Mouse (Mus musculus): ENCODE data around the gene Ctrb1.

The Ctrb1 gene

DNA sequence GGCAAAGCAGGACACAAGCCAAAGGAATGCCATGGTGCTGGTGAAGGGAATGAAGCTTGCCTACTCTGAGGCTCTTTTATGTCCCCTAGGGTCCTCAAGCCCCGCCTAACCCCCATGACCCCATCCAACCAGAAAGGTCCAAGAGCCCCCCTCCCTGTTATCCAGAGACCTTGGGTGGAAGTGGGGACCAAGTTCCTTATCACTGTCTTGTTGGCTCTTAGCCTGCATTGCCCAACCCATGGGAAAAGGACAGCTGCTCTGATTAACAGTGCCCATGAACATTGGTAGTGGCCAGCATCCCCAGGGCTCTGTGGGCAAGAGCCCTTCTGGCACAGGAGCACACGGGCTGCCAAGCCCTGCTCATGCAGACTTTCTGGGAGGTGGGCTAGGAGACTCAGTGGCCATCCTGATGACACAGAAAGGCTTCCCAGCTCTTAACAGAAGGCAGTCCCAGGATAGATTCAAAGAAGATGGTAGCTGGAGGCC is at the start of gene Ctrb1:
Gene Ctrb1 (minus strand): TSS at position 51 of the 486 bp plus-strand sequence.
- DNase-seq (ENCODE audit: low read depth) = no peak

DNA sequence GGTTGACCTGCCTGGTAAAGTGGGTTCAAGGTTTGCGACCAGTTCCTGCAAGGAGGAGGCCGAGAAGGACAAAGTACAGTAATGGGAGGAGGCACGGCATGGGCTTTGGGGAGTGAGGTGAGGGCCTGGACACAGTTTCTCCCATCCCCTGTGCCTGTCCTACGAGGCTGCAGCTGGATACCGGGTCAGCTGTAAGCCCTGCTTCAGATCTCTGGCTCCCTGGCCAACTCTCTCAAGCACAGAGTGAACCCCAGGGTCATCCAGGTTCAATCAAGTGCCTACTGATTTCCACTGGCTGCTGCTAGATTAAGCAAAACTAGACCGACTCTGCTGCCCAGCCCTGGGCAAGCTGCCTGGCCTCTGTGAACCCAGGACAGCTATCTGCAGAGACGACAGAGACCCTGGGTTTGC is 49.5 kb upstream of the Ctrb1 start:
- DNase-seq (ENCODE audit: low read depth) = no peak

DNA sequence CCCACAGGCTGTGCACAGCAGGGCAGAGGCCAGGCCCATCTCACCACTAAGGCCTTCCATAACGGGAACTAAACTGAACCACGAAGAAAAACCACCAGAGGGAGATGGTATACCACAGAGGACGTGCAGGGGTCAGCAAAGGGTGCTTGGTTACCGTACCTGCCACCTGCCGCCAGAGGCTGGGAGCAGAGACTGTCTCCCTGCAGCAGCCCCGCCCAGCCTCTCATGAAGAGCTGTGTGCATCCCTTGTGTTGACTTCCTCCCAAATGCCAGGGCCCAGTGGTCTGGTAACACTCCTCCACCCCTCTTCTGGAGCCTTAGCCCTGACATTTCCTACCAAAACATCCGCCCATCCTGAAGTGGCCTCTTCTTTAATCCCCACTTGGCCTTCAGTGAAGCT is 48.8 kb upstream of the Ctrb1 start:
- DNase-seq (ENCODE audit: low read depth) = no peak

DNA sequence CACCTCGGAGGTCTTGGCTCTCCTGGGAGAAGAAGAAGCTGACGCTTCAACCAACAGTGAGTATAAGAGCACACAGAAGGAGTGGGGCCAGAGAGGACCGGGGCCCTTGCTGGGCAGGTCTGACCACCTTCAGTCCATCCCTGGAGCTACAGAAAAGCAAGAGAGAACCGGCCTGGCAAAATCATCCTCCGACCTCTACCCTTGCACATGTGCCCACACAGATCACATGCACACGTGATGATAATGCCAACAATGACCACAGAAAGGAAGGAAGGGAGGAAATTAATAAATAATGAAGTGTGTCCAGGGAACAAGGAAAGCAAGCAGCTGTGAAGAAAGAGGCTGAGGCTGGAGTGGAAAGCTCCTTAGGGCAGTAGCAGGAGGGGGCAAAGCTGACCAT is 48.1 kb upstream of the Ctrb1 start:
- DNase-seq (ENCODE audit: low read depth) = no peak

DNA sequence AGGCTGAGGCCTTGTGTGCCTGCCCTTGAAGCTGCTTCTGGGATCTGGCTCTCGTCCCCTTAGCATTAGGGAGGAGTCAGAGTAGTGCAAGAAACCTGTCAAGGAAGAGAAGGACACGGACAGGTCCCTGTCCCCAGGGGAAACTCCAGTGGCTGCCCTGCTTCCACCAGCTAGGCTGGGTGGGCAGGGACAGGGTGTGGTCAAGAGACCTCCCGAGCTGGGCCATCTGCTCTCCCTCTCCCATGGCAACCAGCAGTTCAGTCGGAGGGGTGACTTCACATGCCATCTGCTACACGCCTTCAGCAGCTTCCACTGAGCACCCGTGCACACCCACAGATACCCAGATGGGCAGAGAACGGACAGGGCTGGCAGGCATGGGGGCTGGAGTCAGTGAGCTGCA is 45.5 kb upstream of the Ctrb1 start:
- no peak for DNase-seq (ENCODE audit: low read depth)

DNA sequence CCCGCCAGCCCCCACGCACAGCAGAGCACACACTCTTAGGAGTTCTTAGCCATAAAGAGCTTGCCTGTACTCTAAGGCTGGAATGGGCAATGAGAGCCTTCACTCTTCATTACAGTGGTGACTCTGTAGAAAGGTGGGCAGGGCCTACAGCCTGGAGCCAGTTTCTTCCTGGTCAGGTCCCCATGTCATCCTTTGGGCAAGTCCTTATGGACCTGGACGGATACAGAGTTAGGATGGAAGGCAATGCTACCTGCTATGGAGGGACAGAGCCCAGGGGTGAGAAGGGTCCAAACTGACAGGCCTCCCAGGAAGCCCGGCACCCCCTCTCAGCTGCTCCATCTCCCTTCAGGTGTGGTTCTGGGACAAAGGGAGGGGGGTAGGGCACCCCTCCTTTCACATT is 45.0 kb upstream of the Ctrb1 start:
- DNase-seq (ENCODE audit: low read depth) = no peak

DNA sequence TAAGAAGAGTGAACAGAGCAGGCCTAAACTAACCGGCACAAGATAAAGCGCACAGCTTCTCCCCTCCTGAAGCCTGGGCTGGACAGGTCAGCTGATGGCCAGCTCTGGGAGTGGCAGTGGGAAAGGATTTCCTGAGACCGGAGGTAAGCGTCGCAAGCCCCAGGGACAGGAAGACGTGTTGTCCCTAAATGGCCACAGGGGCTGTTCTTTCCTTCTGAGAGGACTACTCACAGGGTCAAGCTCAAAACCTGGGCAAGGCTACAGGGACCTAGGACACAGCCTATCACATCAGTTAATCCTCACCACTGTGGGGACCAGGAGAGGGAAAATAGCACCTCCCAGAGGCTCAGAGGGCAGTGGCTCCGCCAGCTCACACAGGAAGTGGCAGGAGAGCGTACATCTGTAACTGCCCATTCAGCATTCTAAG is 44.5 kb upstream of the Ctrb1 start:
- no peak for DNase-seq (ENCODE audit: low read depth)

DNA sequence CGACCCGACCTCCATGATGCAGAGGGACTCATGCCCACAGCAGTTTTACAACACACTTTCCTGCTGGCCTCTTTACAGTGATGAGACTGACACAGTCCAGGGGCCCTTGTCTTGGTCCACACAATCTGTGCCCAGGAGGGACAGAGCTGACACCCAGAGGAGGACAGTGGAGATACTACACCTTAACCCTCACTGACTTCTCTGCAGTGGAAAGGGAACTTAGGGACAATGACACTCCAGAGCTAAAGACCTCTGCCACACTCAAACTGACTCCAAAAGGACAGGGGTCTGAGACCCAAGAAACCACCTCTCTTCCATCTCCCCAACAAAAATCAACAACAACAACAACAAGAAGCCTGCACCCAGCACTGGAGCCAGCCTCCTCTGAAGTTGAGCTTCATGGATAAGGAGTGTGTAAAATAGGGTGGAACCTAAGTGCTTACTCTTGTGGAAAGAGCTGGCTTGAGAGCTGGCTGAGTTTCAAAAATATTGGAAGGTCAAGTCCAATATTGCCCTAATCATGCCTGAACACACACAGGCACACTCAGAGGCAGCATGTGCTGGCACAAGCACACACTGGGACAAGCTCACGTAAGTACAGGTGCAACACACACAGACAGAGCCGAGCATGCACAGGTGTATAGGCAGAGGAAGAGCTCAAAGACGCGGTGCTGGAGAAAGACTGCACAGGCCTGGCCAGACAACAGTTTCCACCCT is 43.6 kb upstream of the Ctrb1 start:
- DNase-seq (ENCODE audit: low read depth) = no peak

DNA sequence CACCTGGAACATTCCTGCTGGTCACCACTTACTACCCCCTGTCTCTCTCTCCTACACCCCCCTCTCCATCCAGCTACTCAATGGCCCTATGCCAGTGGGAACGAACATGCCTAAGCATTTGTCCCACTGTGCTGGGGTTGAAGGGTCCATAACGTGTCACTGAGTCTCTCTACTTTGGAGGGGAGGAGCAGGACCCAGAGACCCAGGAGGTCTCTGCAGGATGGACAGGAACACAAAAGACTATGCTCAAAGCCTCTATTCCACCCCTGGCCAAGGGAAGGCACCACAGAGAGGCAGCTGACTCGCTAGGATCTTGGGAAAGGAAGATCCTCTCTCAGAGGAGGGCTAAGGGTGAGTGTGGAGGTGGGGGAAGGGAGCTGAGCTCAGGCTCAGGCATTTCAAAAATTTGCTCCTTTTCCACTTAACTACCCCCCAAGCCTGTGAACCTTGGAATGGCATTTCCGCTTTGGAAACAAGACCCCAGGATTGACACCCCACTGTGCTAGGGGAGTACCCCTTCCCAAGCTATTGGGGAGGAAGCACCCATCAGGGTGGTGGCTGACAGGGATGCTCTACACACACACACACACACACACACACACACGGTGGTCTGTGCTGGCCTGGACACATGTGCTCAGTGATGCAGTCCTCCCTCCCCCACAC is 42.9 kb upstream of the Ctrb1 start:
- DNase-seq (ENCODE audit: low read depth) = no peak

DNA sequence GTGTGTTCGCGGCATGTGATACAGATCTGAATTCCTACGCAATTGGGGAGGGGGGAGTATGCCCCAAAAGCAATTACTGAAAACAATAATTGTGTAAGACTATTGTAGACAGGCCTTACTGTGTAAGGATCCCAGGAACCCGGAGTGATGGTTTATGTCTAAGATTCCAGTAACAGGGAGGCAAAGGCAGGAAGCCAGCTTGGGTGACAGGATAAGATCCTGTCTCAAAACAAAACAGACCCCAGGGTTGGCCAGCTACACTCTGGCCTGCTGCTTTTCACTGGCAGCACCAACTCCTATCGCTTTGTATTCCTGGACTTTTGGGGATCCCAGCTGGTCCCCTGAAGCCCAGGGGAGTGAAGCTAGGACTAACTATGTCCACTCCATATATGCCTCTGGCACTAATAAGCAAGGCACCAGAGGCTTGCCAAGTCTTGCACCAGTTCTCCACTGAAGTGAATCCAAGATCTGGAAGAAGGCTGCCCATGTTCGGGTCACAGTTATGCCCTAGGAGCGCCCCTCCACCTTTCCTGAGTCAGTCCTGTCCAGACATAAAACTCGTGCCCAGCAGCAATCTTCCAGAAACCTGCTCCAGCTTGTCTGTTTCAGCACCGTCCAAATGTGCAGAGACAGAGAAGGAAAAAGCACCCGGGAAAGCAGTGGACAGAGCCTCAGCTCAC is 41.7 kb upstream of the Ctrb1 start:
- no peak for DNase-seq (ENCODE audit: low read depth)

DNA sequence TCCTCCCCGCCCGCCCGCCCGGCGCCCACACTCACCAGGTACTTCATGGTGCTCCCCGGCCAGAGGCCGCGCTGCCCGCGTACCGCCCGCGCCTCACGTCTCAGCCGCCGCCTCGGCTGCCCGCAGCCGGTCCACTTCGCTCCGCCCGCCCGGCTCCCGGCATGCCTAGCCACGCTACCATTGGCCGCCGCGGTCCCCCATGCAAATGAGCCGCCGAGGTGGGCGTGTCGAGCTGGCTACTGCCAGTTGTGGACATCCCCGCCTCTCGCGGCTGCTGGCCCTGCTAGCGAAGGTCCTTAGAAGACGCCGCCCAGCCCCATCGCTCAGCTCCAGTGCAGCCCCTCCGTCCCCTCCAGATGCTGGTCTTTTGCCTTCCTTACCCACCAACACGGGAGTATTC is 41.2 kb upstream of the Ctrb1 start:
- peak; percentile 80 for DNase-seq (ENCODE audit: low read depth)

DNA sequence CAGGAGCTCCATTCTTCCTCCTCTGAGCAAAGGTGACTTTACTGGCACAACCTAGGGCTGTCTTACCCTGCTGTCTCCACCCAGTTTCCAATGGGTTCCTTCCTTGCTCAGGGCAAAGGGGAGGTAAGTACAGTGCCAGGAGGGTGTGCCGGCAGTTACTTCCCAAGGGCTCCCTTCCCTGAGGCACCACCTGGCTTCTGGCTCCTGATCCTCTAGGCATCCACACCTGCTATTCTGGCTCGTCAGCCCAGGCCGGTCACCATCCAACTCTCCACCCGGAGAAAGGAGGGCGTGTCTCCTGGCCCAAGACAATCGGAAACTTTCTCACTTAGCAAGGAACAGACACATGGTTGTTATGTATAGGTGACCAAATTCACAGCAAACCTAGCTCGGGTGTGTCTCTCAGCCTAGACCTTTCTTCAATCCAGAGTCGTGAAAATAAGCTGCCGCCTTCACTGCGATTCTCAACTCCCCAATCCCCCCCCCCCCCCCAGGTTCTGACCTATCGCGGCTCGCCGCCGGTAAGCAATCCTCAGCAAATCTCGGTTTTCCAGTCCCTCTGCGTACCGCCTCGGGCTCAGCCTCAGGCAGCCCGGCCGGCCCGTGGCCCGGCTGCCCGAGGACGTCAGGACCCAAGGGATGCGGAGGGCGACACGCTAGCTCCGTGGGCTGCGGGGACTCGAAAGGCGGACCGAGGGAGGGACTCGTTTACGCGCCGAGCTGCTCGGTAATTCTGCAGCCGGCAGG is 40.6 kb upstream of the Ctrb1 start:
- DNase-seq (ENCODE audit: low read depth) = no peak

DNA sequence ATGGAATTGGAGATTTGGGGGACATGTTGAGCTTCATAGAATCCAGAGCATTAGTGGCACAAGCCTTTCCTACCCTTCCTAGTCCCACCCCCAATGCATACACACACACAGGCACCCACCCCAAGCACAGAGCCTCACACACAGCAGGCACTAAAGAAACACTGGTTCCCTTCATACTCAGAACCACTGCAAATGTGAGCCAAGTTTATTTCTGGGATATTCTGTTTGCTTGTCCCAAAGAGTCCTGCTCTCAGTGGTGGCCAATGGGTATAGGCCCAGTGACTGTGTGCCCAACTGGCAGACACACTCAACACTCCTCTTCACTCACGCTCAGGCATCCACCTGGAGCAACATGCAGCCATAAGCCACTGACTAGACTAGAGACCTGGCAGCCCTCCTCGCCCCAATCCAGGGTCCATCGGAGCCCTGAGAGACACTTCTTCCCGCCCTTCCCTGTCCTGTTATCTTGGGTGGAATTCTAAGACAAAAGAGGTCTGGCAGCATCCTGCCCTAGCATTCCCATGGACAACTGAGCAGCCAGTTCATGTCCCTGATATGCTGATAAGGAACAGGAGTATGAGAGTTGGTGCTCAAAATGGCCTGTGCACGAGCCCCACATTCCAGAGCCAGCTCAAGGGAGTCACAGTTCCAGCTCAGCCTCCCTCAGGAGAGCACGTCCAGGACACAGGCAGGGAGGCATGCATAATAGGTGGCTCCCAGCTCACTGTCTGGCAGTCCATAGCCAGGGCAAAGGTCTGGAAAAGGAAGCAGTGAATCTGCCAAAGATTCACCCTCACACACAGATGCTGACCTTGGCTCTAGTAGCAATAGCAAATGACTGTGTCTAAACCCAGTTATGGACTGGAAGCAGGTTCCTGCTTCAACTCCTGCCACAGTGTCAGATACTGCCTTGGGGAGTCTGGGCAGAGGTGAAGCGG is 38.7 kb upstream of the Ctrb1 start:
- no peak for DNase-seq (ENCODE audit: low read depth)

DNA sequence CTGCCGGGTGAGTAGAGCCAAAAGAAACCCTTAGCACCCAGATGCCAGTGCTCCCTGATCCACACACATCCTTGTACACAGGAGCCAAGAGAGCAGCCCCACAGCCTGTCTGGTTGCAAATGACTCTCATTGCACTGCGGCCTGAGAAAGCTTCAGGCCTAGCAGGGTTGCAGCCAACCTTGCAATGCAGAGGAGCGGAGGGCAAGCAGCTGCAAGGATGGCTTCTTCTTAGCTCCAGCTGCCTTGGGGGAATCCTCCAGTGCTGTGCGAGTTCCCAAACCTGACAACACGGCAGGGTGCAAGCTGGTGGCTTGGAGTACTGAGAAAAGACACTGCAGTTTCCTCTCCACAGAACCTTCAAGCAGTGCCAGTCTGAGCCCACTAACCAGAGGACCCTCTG is 37.7 kb upstream of the Ctrb1 start:
- no peak for DNase-seq (ENCODE audit: low read depth)

DNA sequence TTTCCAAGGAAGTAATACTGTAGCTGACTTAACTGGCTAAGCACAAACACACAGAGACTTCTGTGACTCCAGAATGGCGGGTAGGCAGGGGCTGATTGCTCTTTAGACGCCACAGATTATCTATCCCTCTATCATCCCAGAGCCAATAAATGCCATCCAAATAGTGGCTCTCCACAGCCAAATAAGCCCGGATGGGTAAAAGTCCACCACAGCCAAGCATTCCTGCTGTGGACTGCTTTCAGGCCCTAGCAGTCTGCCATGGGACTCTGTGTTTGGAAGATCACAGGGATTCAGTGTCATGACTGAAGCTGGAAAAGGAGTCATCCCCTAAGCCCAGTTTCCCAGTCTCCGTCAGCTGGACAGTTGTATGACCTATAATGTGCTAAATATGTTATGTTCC is 36.7 kb upstream of the Ctrb1 start:
- DNase-seq (ENCODE audit: low read depth) = no peak

DNA sequence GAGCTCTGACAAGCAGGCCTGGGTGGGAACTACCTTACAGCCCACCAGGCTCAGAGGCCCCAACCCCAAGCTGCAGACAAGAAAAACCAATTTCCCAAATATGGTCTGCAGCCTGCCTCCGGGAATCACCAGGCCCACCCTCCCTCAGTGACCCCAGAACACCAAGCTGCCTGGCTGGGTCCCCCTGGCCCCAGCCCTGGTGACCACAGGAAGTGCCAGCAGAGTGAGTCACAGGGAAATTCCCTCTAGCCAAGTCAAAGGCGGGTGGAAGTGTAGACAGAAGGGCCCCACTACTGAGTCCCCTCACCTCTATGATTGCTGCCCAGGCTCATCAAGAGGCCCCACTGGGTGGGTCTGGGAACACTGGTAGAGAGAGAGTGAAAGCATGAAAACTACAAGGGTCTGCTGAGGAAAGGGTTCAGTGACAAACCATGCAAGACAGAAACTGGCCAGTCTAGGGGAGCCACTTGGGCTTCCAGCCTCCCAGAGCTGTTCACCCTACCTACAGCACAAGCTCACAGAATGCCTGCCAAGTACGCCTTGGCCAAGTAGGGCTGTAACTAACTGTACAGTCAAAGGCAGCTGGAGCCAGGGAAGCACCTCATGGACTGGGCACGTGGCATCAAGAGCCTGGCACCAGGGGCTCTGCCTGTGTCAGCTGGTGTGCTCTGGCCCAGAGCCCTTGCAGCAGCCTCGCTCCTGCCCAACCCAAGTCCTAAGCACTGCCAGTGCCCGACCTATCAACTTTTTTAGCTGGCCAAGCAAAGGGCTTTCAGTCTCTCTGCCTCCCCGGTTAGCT is 35.5 kb upstream of the Ctrb1 start:
- no peak for DNase-seq (ENCODE audit: low read depth)

DNA sequence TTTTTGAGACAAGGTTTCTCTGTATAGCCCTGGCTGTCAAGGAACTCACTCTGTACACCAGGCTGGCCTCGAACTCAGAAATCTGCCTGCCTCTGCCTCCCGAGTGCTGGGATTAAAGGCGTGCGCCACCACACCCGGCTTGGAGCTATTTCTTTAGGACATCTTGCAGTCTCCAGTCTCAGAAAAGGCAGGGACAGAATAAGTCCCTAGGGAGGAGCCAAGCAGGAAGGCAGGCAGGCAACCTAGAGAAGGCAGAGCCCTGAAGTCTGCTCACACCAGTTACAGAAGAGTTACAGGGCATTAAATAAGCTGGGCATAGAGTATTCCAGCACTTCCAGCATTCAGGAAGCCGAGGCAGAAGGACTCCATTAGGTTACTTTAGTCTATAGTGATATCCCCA is 34.5 kb upstream of the Ctrb1 start:
- DNase-seq (ENCODE audit: low read depth) = no peak

DNA sequence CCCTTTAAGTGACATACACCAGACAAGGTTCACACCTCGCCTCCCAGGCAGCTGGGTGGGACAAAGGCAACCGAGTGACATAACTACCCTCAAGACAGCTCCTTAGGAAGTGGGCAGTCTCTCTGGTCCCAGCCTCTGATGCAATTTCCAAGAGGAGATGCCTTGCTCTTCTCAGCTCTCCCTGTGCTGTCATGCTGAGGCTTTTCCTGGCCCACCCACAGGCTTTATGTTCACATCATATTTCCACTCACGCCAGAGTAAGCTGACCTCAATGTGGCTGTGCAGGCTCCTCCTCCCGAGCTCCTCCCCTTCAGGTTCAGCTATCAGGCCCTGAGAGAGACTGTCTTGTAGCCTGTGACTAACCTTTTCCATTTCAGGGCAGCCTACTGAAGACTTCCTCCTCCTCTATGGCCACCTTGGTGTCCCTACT is 29.3 kb upstream of the Ctrb1 start:
- DNase-seq (ENCODE audit: low read depth) = peak; percentile 19

DNA sequence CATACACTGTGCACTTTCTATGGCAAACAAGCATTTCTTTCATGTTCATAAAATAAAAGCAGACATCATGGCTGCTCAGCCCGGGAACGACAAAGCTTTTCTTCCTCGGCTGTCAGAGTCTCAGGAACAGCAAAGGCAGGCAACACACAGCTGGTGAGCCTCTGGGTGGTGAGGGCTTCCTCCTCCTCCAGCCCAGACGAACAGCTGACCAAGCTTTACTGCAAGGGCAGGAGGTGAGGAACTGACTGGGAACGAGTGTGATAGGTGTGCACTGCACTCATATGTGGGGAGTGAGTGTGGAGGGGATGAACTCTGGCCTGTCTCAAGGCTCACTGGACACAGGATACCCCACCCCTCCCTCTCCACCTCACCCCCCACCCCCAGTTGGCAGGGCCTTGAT is 28.1 kb upstream of the Ctrb1 start:
- DNase-seq (ENCODE audit: low read depth) = no peak

DNA sequence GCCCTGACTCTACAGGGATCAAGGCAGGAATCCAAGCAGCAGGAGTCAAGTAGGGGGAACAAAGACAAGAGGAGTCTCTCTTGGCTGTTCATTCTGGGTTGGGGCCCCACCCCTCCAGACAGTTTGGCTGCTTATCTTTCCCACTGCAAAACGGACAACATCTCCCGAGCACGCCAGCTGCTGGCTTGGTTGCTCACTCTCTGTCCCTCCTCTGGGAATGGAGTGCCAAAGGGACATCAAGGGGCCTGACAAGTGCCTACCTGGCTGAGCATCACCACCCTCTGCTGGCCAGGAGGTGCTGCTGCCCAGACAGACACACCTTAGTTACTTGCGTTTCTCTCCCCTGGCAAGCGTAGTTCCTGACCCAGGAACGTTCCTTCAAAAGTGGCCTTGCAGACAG is 27.1 kb upstream of the Ctrb1 start:
- DNase-seq (ENCODE audit: low read depth) = no peak

DNA sequence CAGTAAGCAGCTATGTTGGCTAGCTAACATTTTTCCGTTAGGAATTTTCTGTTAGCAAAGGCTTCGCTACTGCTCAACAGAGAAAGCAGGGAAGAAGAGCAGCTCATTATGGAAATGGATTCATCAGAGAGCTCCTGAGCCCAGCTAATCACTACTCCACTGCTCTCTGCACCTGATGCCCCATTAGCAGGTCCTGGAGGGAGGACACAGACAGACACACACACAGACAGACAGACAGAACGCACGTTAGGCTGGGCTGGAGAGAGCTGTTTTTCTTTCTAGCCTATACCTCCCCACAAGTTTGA is 26.6 kb upstream of the Ctrb1 start:
- DNase-seq (ENCODE audit: low read depth) = no peak

All from c-Kit-positive CD71-negative TER-119-negative erythroid progenitor cells, embryonic 14.5 days (primary cell).